Mouse (Mus musculus) thymus, adult 2 months (tissue): ENCODE measurements around the gene Gng8.

Experiments used
- CTCF ChIP-seq: fragments of 200-500 bp; IDR thresholded peaks from 2 replicates; pipeline ENCODE4 v1.5.1; 2012; ENCODE audit warnings: mild to moderate bottlenecking, control low read depth, low read length, moderate library complexity, borderline replicate concordance; ENCODE audit not compliant: control insufficient read depth, poor library complexity, insufficient read depth; ENCODE audit errors: extremely low read depth
- POLR2A ChIP-seq: fragments of 200-500 bp; IDR thresholded peaks from 2 replicates; pipeline ENCODE4 v1.6.1; 2012; ENCODE audit warnings: mild to moderate bottlenecking, low read length, control low read depth, moderate library complexity; ENCODE audit not compliant: control insufficient read depth, poor library complexity, insufficient read depth; ENCODE audit errors: extremely low read depth

- peak; percentile 80 for TF ChIP-seq CTCF
- TF ChIP-seq POLR2A = no peak
These were observed 33.2 kb upstream of the Gng8 start for GRCm38 (mm10) chr7:16858336-16858735.
